Mouse (Mus musculus): Measurements from ENCODE around the gene Elf2.

Gene Elf2

GRCm38 (mm10) chr3:51288880-51289821 is 51.3 kb downstream of the Elf2 start:
- in situ Hi-C loops (cut with MboI, MseI), result loop anchor here (5.0 kb wide), 1 partner anchor 68 kb away; no protein-coding TSS in a partner anchor

DNA sequence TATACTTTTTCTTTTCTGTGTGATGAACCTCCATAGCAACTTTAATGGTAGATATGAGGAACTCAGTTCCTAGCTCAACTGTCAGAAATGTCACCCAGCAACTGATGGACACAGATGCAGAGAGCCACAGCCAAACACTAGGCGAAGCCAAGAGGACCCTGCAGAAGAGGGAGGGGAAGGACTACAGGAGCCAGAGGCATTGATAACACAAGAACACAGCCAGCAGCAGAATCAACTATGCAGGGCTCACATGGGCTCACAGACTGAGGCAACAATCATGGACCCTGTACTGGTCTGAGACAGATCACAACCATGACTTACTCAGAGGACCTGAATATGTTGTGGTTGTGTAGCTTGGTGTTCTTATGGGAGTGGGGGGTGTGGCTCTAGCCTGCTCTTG is 56.1 kb downstream of the Elf2 start:
- in situ Hi-C loops (cut with MboI, MseI), result no loop called here

GRCm38 (mm10) chr3:51281727-51282126 is 58.7 kb downstream of the Elf2 start:
- in situ Hi-C loops (cut with MboI, MseI), result no loop called here

GRCm38 (mm10) chr3:51278433-51278832 is 62.0 kb downstream of the Elf2 start:
- in situ Hi-C loops (cut with MboI, MseI), result loop anchor here (10.0 kb wide), 1 partner anchor 486 kb away; no protein-coding TSS in a partner anchor

GRCm38 (mm10) chr3:51277201-51278150 is 63.0 kb downstream of the Elf2 start:
- in situ Hi-C loops (cut with MboI, MseI), result loop anchor here (10.0 kb wide), 1 partner anchor 487 kb away; no protein-coding TSS in a partner anchor

DNA sequence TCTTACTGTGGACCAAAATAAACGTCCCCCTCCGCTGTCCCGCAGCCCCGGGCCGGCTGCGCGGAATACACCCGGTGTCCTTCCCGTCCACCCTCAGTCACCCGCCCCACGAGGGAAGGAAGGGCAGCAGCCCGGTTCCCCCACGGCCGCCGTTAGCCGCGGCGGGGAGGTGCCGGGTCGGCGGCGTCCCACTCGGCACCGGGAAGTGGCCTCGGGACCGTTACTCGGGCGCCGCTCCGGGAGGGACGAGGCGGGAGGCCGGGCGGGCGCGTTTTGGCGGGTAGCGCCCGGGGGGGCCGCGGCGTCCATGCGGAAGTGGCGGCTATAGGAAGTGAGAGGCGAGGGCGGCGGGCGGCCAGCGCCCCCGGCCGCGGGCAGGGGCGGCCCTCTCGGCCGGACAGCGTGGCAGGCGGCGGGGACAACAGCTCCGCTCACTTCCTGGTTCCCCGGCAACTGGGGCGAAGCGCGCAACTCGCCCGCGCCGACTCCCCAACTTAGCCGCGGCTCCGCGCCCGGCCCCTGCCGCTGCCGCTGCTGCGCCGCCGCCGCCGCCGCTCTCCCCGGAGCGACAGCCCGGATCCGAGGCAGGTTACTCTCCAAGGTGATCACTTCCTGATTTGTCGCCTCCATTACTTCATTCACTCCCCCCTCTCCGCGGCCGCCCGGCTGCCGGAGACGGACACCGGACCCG is 63.9 kb downstream of the Elf2 start:
- in situ Hi-C loops (cut with MboI, MseI), result loop anchor here (10.0 kb wide), 1 partner anchor 488 kb away; no protein-coding TSS in a partner anchor

DNA sequence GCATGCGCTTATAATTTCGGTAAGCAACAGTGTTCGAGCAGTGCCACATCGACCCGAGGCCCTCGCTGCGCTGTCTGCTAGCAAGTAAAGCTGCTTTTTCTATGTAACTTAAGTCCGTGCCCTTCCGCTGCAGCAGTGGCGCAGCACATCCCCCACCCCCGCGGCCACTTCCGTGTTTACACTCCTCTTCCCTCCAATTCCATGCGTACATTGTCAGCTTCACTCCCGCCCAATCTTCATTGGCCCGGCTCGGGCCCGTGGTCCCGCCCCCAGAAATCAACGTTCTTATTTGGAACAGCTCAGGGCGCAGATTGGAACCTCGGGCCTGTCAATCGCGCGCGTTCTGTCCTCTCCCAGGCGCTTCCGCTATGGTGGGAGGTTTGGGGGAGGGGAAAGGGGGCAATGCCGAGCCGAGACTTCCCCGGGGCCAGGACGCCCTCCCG is 64.5 kb downstream of the Elf2 start:
- in situ Hi-C loops (cut with MboI, MseI), result loop anchor here (10.0 kb wide), 1 partner anchor 489 kb away; no protein-coding TSS in a partner anchor

GRCm38 (mm10) chr3:51270069-51270817 is 70.2 kb downstream of the Elf2 start:
- in situ Hi-C loops (cut with MboI, MseI), result loop anchor here (10.0 kb wide), 1 partner anchor 495 kb away; no protein-coding TSS in a partner anchor

- in situ Hi-C loops (cut with MboI, MseI), result no loop called here
Observed at GRCm38 (mm10) chr3:51268434-51268833, 72.0 kb downstream of the Elf2 start.

DNA sequence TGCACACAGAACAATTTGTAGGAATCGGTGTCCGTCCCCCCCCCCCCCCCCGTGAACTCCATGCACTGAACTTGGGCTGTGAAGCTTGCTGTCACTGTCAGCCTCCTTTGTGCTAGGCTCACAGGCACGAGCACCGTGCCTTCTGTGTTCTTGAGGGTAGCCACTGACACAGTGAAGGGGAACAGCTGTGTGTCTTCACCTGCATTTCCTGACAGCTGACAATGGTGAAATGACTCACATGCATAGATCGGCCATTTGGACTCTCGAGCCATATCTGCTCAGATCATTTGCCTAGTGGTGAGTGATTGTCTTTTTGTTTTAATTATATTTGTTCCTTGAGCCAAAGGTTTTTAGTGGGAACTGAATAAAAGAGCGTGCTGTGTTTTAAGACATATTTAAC is 77.5 kb downstream of the Elf2 start:
- in situ Hi-C loops (cut with MboI, MseI), result no loop called here

DNA sequence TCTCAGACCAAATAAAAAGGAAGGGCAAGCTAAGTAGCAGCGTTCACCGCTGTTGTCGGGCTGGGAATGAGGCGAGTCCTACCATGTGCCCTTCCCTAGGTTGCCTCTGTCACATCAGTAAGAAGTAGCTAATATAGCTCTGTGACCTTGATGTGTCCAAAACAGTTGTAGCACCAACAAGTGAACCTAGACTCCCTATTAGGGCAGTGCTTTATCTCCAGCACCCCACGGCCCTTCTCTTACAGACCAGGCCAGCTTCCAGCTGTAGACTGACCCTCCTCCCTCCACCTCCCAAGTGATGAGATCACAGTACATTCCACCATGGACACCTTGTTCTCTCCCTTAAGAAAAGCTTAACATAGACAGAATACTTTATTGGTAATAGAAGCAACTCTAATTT is 82.4 kb downstream of the Elf2 start:
- in situ Hi-C loops (cut with MboI, MseI), result no loop called here

DNA sequence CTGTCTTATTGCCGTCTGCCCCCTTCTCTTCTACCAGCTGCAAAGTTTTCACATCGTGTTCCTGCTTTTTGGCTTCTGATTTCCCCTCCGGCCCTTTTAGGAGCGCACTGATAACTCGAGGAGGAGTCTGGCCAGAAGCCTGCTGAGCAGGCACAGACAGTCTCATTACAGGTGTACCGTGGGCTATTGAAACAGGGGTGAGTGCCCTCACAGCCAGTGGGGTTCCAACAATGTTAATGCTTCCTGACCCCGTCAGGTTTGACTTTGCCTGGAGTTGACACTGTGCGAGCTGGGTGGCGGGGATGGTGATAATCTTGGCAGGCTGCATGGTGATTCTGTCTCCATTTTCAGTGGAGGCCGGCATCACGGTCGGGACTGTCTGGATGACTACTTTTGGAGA is 84.0 kb downstream of the Elf2 start:
- in situ Hi-C loops (cut with MboI, MseI), result no loop called here

DNA sequence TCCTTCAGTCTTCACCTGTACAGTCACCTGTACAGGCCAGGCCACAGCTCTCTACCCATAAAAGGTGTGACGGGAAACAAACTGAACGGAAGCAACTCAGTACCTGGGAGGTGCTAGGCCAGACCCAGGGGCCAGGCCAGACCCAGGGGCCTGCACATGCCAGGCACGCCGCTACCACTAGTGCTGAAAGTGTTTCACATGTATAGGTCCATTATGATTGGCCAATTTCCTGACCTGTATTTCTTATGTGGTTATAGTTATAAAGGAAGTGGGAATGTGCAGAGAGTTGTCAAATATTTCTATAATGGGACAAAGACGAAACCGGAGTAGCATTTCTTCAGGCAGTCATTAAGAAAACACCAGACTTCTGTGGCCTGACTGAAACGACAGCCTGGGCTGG is 85.7 kb downstream of the Elf2 start:
- in situ Hi-C loops (cut with MboI, MseI), result no loop called here

- in situ Hi-C loops (cut with MboI, MseI), result no loop called here
Observed at GRCm38 (mm10) chr3:51252689-51253402, 87.6 kb downstream of the Elf2 start.

- in situ Hi-C loops (cut with MboI, MseI), result no loop called here
Observed at GRCm38 (mm10) chr3:51252223-51252622, 88.2 kb downstream of the Elf2 start.

DNA sequence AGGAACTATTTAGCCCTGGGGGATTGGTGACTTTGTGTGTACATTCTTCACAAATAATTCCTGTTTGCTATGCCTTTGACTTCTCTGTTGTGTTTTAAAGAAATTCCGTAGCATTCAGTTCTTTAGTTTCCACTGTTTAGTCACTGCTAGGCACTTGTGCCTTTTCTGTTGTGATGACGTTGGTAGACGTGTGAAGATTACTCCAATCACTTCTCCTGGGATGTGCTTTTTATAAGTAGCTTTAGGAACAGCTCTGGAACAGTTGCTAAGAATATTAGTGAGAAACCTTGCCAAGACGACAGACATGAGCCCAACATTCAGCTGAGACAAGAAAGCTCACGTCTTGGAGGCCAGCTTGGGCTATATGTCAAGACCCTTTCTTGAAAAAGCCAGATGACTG is 89.4 kb downstream of the Elf2 start:
- in situ Hi-C loops (cut with MboI, MseI), result no loop called here

GRCm38 (mm10) chr3:51249866-51250265 is 90.6 kb downstream of the Elf2 start:
- in situ Hi-C loops (cut with MboI, MseI), result no loop called here

- in situ Hi-C loops (cut with MboI, MseI), result no loop called here
Observed at GRCm38 (mm10) chr3:51249460-51249859, 91.0 kb downstream of the Elf2 start.

DNA sequence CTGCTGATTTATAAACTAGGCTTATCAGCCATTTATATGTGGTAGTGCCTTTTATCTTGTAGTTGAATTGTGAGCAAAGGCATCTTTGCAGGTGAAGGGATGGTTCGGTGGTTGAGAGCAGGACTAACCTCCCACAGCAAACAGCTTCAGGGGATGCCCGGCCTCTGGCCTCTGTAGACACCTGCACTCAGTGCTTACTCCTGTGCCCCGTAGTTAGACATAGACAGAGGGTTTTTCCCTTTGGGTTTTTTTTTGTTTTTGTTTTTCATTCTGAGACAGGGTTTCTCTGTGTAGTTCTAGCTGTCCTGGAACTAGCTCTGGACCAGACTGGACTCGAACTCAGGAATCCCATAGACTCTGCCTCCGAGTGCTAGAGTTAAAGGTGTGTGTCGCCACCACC is 91.9 kb downstream of the Elf2 start:
- in situ Hi-C loops (cut with MboI, MseI), result no loop called here

DNA sequence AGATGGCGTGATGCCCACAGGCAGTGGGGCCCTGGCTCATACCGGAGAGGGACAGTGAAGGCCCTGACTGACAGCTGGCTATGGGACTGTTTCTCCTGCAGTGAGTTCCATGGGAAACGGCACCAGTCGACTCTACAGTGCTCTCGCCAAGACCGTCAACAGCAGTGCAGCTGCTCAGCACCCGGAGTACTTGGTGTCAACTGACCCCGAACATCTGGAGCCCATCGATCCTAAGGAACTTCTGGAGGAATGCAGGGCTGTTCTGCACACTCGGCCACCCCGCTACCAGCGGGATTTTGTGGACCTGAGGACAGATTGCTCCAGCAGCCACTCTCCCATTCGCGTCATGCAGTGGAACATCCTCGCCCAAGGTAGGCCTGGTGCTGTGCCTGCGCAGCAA is 92.8 kb downstream of the Elf2 start:
- in situ Hi-C loops (cut with MboI, MseI), result no loop called here

Measured in T-helper 2 cell (primary cell).